Mouse (Mus musculus) E14TG2a.4 (cell line): ENCODE measurements around the gene Agbl1.

Source experiments
- H3K27me3 ChIP-seq: 2 replicates; pipeline ENCODE4 v1.6.1; 2014; ENCODE audit warnings: low read length, control low read depth; ENCODE audit not compliant: insufficient read depth
- H3K36me3 ChIP-seq: 2 replicates; pipeline ENCODE4 v1.6.1; 2014; ENCODE audit warnings: low read length, control low read depth; ENCODE audit not compliant: insufficient read depth
- H3K4me1 ChIP-seq: replicated peaks from 2 replicates; pipeline ENCODE4 v1.6.1; 2014; ENCODE audit warnings: low read depth, low read length, control low read depth
- H3K4me3 ChIP-seq: replicated peaks from 2 replicates; pipeline ENCODE4 v1.5.1; 2014; ENCODE audit warnings: mild to moderate bottlenecking, low read length
- H3K9me3 ChIP-seq: 2 replicates; pipeline ENCODE4 v1.6.1; 2014; ENCODE audit warnings: low read length, control low read depth
- CTCF ChIP-seq: conservative IDR thresholded peaks from 2 replicates; pipeline ENCODE4 v1.5.1; 2014; ENCODE audit warnings: low read length
- NANOG ChIP-seq: IDR thresholded peaks from 2 replicates; pipeline ENCODE4 v1.6.1; 2014; ENCODE audit warnings: borderline replicate concordance, low read length, mixed read lengths
- POU5F1 ChIP-seq: IDR thresholded peaks from 2 replicates; pipeline ENCODE4 v1.6.1; 2014; ENCODE audit warnings: low read length, borderline replicate concordance

The Agbl1 gene

DNA sequence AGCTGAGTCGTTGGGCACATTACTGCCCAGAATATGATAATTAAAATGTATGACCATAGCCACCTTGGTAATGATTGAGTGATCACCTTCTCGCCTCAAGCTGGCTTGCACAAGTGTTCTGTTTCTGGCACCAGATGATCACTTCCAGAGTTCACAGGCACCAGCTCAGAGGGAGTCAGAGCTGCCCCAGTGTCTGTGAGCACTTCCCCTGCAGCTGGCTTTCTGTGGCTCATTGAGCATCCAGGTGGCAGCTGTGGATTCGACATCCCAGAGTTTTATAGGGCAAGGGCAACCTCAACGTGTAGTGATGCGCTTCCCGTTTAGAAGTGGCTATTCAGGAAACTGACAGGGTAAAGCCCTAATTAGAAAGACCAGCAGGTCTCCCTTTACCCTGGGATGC, 244.5 kb downstream of the Agbl1 start:
- no peaks in the 10 kb centered on the region for H3K36me3 ChIP-seq
- no peak overlapping the region for H3K4me3 ChIP-seq
- TF ChIP-seq CTCF = no peak
- TF ChIP-seq POU5F1 = no peak
- no peak for TF ChIP-seq NANOG

DNA sequence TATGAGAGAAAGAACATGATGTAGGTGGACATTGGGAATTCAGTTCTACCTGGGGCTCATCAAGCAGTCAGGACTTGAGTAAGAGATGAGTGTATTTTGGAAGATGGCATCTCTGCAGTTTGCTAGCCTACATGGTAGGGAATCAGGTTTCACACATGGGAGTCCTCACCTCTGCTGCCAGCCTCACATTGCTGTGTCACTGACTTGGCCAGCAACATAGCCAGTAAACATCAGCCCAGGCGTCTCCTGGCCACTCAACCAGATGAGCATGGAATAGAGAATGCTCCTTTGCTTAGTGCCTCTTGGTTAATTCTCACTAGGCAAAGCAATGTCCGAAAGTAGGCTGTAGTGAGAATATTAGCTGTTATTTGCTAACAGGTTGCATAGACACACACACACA, 255.9 kb downstream of the Agbl1 start:
- H3K4me3 ChIP-seq = no peak overlapping the region
- no peak for TF ChIP-seq POU5F1
- no peak for TF ChIP-seq NANOG
- no peak for TF ChIP-seq CTCF
- no peaks in the 10 kb centered on the region for H3K27me3 ChIP-seq
- H3K36me3 ChIP-seq = no peaks in the 10 kb centered on the region
- no peaks in the 10 kb centered on the region for H3K4me1 ChIP-seq
- H3K9me3 ChIP-seq = no peaks in the 10 kb centered on the region

More for the DNA sequence above, 244.5 kb downstream of the Agbl1 start:
- Histone ChIP-seq H3K4me1 (no peaks in the 10 kb centered on the region), H3K27me3 (no peaks in the 10 kb centered on the region), H3K9me3 (no peaks in the 10 kb centered on the region)

DNA sequence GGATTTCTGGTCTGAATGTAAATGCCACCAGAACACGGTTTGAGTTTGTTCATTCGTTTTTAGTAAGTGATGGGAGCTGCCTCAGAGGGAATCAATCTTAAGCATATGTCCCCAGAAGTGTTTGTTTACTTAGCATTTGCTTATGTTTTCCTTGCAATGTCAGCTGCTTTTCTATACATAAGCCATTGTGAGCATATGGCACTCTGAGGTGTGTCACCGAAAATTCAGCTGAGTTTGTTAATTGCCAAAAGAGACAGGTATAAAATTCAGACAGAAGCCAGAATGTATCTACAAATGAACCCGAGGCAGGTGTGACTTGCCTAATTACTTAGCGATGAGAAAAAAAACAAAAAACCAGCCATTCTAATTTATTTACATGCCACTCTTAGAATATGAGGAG, 257.8 kb downstream of the Agbl1 start:
- TF ChIP-seq POU5F1 (no peak), CTCF (no peak), NANOG (no peak)
- no peaks in the 10 kb centered on the region for H3K4me1 ChIP-seq
- no peaks in the 10 kb centered on the region for H3K9me3 ChIP-seq
- no peak overlapping the region for H3K4me3 ChIP-seq
- no peaks in the 10 kb centered on the region for H3K27me3 ChIP-seq
- no peaks in the 10 kb centered on the region for H3K36me3 ChIP-seq

- TF ChIP-seq NANOG (no peak), POU5F1 (no peak), CTCF (no peak)
- Histone ChIP-seq H3K27me3 (no peaks in the 10 kb centered on the region), H3K36me3 (no peaks in the 10 kb centered on the region), H3K9me3 (peaks cover 6% of the 10 kb centered on the region; the same call in 1 of the 2 replicates), H3K4me1 (no peaks in the 10 kb centered on the region), H3K4me3 (no peak overlapping the region)
Measured at GRCm38 (mm10) chr7:76524291-76524690, 294.6 kb downstream of the Agbl1 start.

DNA sequence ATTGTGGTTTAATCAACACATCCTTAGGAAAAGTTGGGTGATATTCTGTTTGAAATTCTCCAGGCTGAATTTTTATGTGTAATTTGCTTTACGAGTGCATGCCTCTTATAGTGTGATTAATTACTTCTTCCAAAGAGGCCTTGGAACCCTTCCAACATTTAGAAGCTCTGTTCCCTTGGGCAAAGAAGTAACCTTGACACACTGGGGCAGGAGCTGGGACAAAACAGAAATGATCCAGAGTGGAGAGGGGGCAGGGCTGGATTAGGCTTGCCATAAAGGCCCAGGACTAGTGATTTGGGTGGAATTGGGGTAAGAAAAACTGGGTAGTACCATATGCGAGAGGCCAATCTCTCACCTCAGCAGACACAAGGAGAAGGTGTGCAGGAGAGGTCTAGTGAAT, 316.8 kb downstream of the Agbl1 start:
- no peaks in the 10 kb centered on the region for H3K36me3 ChIP-seq
- H3K4me1 ChIP-seq = no peaks in the 10 kb centered on the region
- H3K4me3 ChIP-seq = no peak overlapping the region
- H3K27me3 ChIP-seq = no peaks in the 10 kb centered on the region
- H3K9me3 ChIP-seq = no peaks in the 10 kb centered on the region
- TF ChIP-seq NANOG (no peak), CTCF (no peak), POU5F1 (no peak)

GRCm38 (mm10) chr7:76547313-76547712, 317.6 kb downstream of the Agbl1 start:
- H3K27me3 ChIP-seq = no peaks in the 10 kb centered on the region
- no peaks in the 10 kb centered on the region for H3K9me3 ChIP-seq
- H3K36me3 ChIP-seq = no peaks in the 10 kb centered on the region
- no peak overlapping the region for H3K4me3 ChIP-seq
- H3K4me1 ChIP-seq = no peaks in the 10 kb centered on the region
- no peak for TF ChIP-seq NANOG
- TF ChIP-seq CTCF = no peak
- TF ChIP-seq POU5F1 = no peak

- no peaks in the 10 kb centered on the region for H3K4me1 ChIP-seq
Measured at GRCm38 (mm10) chr7:76551860-76552259, 322.2 kb downstream of the Agbl1 start.

DNA sequence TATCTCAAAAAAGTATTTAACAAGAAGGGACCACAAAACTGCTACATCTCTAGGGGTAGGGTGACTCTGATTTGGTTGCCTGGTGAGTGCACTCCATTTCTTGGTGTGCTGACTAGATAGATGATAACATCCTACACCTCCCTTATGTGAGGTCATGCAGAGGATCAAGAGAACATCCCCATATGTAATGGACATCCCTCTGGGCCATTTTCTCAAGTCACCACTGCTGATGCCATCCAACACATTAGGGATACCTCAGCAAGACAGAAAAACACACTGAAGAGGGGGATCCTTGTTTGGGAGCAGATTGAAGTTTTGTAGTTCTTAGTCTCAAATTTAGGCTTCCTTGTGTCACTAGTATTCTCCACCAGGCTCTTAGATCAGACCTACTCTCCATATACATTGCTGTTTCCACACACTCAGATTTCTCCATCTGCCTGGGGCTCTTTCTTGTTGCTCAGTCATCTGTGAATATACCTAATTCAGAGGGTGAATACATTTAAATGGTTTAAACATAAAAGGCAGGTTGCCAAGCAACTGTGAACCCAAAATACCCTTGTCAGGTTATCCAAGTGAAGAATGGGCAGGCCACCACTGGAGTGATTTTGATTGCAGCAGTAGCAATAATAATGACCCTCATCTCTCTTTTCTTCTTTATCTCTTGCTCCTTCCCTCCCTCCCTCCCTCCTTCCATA, 331.0 kb downstream of the Agbl1 start:
- Histone ChIP-seq H3K4me1 (no peaks in the 10 kb centered on the region), H3K4me3 (no peak overlapping the region), H3K36me3 (no peaks in the 10 kb centered on the region), H3K27me3 (no peaks in the 10 kb centered on the region), H3K9me3 (no peaks in the 10 kb centered on the region)
- no peak for TF ChIP-seq POU5F1
- no peak for TF ChIP-seq NANOG
- TF ChIP-seq CTCF = no peak

More at GRCm38 (mm10) chr7:76551860-76552259, 322.2 kb downstream of the Agbl1 start:
- no peak for TF ChIP-seq CTCF
- TF ChIP-seq POU5F1 = no peak
- TF ChIP-seq NANOG = no peak
- Histone ChIP-seq H3K4me3 (no peak overlapping the region), H3K9me3 (no peaks in the 10 kb centered on the region), H3K27me3 (no peaks in the 10 kb centered on the region), H3K36me3 (no peaks in the 10 kb centered on the region)

GRCm38 (mm10) chr7:76562506-76562905, 332.8 kb downstream of the Agbl1 start:
- H3K9me3 ChIP-seq = peaks cover 5% of the 10 kb centered on the region
- H3K4me1 ChIP-seq = no peaks in the 10 kb centered on the region
- no peak overlapping the region for H3K4me3 ChIP-seq
- no peaks in the 10 kb centered on the region for H3K36me3 ChIP-seq
- no peak for TF ChIP-seq CTCF
- TF ChIP-seq NANOG = no peak
- no peak for TF ChIP-seq POU5F1
- no peaks in the 10 kb centered on the region for H3K27me3 ChIP-seq
